Comparison of ENCODE assay signal across 8 mouse cellular contexts in the genomic region with DNA sequence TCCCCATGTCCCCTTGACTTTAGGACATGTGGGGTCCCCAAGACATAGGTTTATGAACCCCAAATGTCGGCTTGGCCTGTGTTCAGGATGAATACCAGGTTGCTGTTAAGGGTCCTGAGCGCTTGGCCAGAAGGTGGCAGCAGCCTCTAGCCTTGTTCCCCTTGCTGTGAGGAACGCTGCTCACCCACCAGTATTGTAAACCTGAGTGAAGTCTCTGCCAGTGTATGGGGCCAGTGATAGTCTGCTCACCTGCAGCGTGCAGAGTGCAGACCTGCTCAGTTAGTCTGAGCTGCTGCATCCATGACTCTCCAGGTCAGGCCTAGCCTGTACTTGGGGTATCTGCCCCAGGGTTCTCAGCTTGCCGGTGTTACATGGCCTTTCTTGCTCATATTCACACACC. TPM values are rescaled to one million over a fixed set of nuclear protein-coding genes. Genes with fewer than 3 reads are reported as not detected.
DNase-seq lines count a peak whose midpoint lies in the region; ATAC-seq lines count a peak whose summit lies in the region.

No protein-coding gene starts in this region.

- DNase-seq in R1 (ENCODE audit: low read depth, low spot score) = peak; percentile 41
- peak; percentile 50 to 63 for DNase-seq in cerebellum, postnatal 4 days (ENCODE audit: low spot score in 2 of 2)
- peak; percentile 73 for DNase-seq in gastrocnemius, postnatal 14 days
- peak; percentile 68 to 77 for DNase-seq in left cerebral cortex, adult 8-10 months (ENCODE audit: low spot score in 2 of 2)
- peak; percentile 85 to 86 for DNase-seq in right cerebral cortex, postnatal 10 days (ENCODE audit: low spot score in 2 of 2)
- peak; percentile 26 for DNase-seq in yolk sac, embryonic 10.5 days (ENCODE audit: low spot score)

- peak; percentile 76 for ATAC-seq in inflammation-experienced regulatory T-cells, adult 6 months
- peak; percentile 80 for ATAC-seq in megakaryocyte, adult 5-6 weeks (ENCODE audit: poor library complexity, severe bottlenecking)

- intact Hi-C loops in gastrocnemius, postnatal 14 days (cut with DNase I; ENCODE audit: low total_unique reads) = no loop called here

RNA-seq across cellular contexts. Expression of gene Ramp1, which starts 0.5 kb away (rescaled TPM):
- 10 to 100 TPM; 28.5 to 29.4 TPM for total RNA-seq in gastrocnemius, postnatal 14 days (2021)
- 10 to 100 TPM; 10.3 to 37.8 (median 35.7) TPM for polyA plus RNA-seq in inflammation-experienced regulatory T-cells, adult 6 months (2017; shearing (Covaris generic))
- total RNA-seq in left cerebral cortex, adult 8-10 months (2022) = 10 to 100 TPM; 50.9 to 58.7 (median 52.5) TPM
- 71.1 and 79.5 TPM in 2 replicates for total RNA-seq in megakaryocyte, adult 5-6 weeks (2015)
- total RNA-seq in megakaryocyte, adult 5-6 weeks (2017) = 75.2 and 81.4 TPM in 2 replicates

RNA-seq across cellular contexts. Expression of gene Rbm44, which starts 34.2 kb away (rescaled TPM):
- not detected for total RNA-seq in gastrocnemius, postnatal 14 days (2021)
- polyA plus RNA-seq in inflammation-experienced regulatory T-cells, adult 6 months (2017; shearing (Covaris generic)) = 1 to 10 TPM in 2 of 3 experiments, not detected in 1; 1.3 to 8.0 TPM
- not detected for total RNA-seq in left cerebral cortex, adult 8-10 months (2022)
- 4.9 and 8.7 TPM in 2 replicates for total RNA-seq in megakaryocyte, adult 5-6 weeks (2015)
- total RNA-seq in megakaryocyte, adult 5-6 weeks (2017) = 4.0 and 10.6 TPM in 2 replicates

Comparison
In these comparisons a context has a peak if more than half of its experiments do, and no peak if none do; other contexts are left out.
1. Peak in every context shown above with its lines: DNase-seq and ATAC-seq.
2. DNase-seq: peak in every context shown above with its lines; median percentile 86 in right cerebral cortex, postnatal 10 days; 73 in gastrocnemius, postnatal 14 days; 72 in left cerebral cortex, adult 8-10 months; 56 in cerebellum, postnatal 4 days; 41 in R1; 26 in yolk sac, embryonic 10.5 days.
3. RNA of gene Rbm44, which starts 34.2 kb away (total RNA-seq): 4.0 to 10.6 TPM in megakaryocyte, adult 5-6 weeks; not detected in gastrocnemius, postnatal 14 days and not detected in left cerebral cortex, adult 8-10 months; every median in the first group is over 4 times any median in the second.